Mouse (Mus musculus) common myeloid progenitor, adult 5-6 weeks (primary cell): Measurements from ENCODE around the gene AW146154. TPM values are rescaled to one million over a fixed set of nuclear protein-coding genes. Genes with fewer than 3 reads are reported as not detected.
A peak's percentile ranks its signal among the peaks of the same experiment; 100 is the strongest.
"Not testable (repeated sequence)": the region's sequence is repeated elsewhere in the genome, so short reads cannot be mapped to it uniquely, and the experiment has no call there.

Source experiments
- ATAC-seq: replicated peaks from 2 replicates; pipeline ENCODE4 v1.8.0; 2016; ENCODE audit warnings: low read depth, mild to moderate bottlenecking, moderate TSS enrichment, inconsistent platforms; ENCODE audit not compliant: poor library complexity, severe bottlenecking
- total RNA-seq: library from RNA; stranded (forward); fragments of 200-1000, 187-1606 nt; gene quantifications from 2 replicates; pipeline ENCODE4 v1.2.3, GENCODE M21; 2017

The AW146154 gene
- total RNA-seq = 18.9 and 20.4 TPM in 2 replicates

- peak; percentile 94 for ATAC-seq
Observed at GRCm38 (mm10) chr7:41499389-41500049, at the start of gene AW146154, which contains the start of gene Gm20449. Gene AW146154 (minus strand): TSS chr7:41499890. Gene Gm20449 (minus strand): TSS chr7:41499417.

- ATAC-seq = no peak
Observed at GRCm38 (mm10) chr7:41512672-41513071, 13.0 kb upstream of the AW146154 start.

GRCm38 (mm10) chr7:41512207-41512606, 12.5 kb upstream of the AW146154 start:
- no peak for ATAC-seq

GRCm38 (mm10) chr7:41502402-41502801, 2.7 kb upstream of the AW146154 start:
- ATAC-seq = no peak

GRCm38 (mm10) chr7:41500151-41500934, 653 bp upstream of the AW146154 start:
- ATAC-seq = peak; percentile 59

- peak; percentile 70 for ATAC-seq
Observed at GRCm38 (mm10) chr7:41499018-41499388, 687 bp downstream of the AW146154 start.

GRCm38 (mm10) chr7:41498464-41498863, 1.2 kb downstream of the AW146154 start:
- not testable (repeated sequence) for ATAC-seq

GRCm38 (mm10) chr7:41497871-41498270, 1.8 kb downstream of the AW146154 start:
- ATAC-seq = no peak

- ATAC-seq = no peak
Observed at GRCm38 (mm10) chr7:41451864-41452263, 47.8 kb downstream of the AW146154 start.

- not testable (repeated sequence) for ATAC-seq
Observed at GRCm38 (mm10) chr7:41448596-41448995, 51.1 kb downstream of the AW146154 start, which contains the start of gene Vmn2r57. Gene Vmn2r57 (minus strand): TSS chr7:41448696.

Other genes with a start within 250 kb of the AW146154 start
- gene AI987944, start 106.5 kb downstream of the AW146154 start, total RNA-seq = 26.4 and 31.7 TPM in 2 replicates
- 0.27 and 0.29 TPM in 2 replicates for gene Vmn2r57, start 51.2 kb downstream of the AW146154 start, total RNA-seq
- gene Gm20449, start 473 bp downstream of the AW146154 start, total RNA-seq = not detected in 2 replicates
- not detected in 2 replicates for gene Gm6871, start 73.8 kb upstream of the AW146154 start, total RNA-seq
- 31.3 and 36.4 TPM in 2 replicates for gene 2610021A01Rik, start 99.3 kb upstream of the AW146154 start, total RNA-seq
- gene Zfp788, start 133.3 kb upstream of the AW146154 start, total RNA-seq = 9.4 and 11.1 TPM in 2 replicates